Mouse (Mus musculus): ENCODE data around the gene Galnt2. TPM values are rescaled to one million over a fixed set of nuclear protein-coding genes. Genes with fewer than 3 reads are reported as not detected.
A peak's percentile ranks its signal among the peaks of the same experiment; 100 is the strongest.

Gene Galnt2
- polyA plus RNA-seq, 1 experiment from 2014 or later: 60.5 TPM

DNA sequence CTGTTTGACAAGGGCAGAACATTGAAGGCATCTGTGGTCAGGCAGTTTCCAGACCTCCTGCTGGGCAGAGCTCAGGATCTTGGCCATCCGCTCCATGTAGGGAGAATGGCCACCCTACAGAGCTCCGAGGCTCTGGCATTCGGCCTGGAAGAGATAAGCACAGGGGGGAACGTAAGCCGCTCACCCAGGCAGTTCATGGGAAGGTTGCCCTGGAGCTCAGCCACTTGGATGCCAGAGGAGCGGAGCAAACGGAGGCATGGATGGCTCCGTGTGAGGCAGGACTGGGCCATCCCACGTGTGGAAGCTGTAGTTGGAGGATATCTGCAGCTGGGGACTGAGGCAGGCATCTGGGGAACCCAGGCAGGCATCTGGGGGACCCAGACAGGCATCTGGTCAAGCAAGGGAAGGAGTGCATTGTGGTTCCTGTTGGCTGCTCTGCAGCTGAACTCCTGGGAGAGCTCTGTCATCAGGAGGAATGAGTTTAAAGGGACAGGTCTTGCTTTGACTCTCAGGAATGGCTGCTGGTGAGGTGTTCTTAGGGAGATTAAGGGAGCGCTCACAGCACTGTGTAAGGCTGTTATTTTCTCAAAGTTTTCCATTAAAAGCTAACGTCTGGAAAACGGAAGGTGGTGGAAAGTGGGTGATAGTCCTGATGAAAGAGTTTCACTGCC is 85.4 kb downstream of the Galnt2 start:
- H3K27ac ChIP-seq (replicated peaks in 1 of 2; ENCODE audit: control insufficient read depth in 1 of 2, insufficient read depth in 1 of 2, low read depth in 2 of 2, low read length in 2 of 2): peak overlapping the region; percentile 83 to 93
- H3K4me3 ChIP-seq (ENCODE audit: control insufficient read depth in 1 of 2, insufficient read depth in 1 of 2, low read depth in 1 of 2, low read length in 2 of 2): no peak overlapping the region; a peak in 1 of 4 replicates
- H3K4me1 ChIP-seq (ENCODE audit: control insufficient read depth in 2 of 2, insufficient read depth in 2 of 2, low read length in 2 of 2): peaks cover 47 to 63% of the 10 kb centered on the region in 2 experiments
- H3K4me2 ChIP-seq (ENCODE audit: low read length): peak overlapping the region; percentile 51
- H3K36me3 ChIP-seq (ENCODE audit: control insufficient read depth, insufficient read depth, low read length): no peaks in the 10 kb centered on the region
- H3K9ac ChIP-seq (ENCODE audit: low read length): peak overlapping the region; percentile 59
- WGBS: 9% methylated on average over 12 of the region's 12 CpGs
- H3K27me3 ChIP-seq (ENCODE audit: control insufficient read depth, insufficient read depth, low read length): no peaks in the 10 kb centered on the region
- peak; percentile 75 for ATAC-seq (ENCODE audit: insufficient number of reproducible peaks, insufficient read depth, low FRiP score, low read depth)
- no peaks in the 10 kb centered on the region for H3K9me3 ChIP-seq (ENCODE audit: control insufficient read depth, low read length)

DNA sequence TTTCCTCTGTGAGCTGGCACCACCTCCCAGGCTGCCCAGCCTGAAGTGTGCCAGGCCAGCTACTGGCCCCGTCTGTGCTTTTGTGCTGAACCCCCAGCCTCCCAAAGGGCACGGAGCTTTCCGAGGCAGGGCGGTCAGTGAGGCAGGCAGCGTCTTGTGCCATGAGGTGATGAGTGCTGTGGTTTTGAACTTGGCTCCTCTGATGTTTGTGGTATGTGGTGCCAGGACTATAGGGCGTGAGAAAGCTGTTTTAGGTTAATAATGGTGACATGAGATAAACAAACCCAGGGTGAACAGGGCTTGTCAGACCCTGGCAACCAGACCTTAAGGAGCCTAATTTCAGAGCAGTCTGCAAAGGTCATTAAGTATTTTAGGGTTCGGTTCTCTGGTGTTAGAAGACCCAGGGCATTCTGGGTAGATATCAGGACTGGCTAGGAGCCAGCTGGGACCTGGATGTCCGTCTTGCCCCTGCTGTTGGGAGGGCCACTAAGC is 86.0 kb downstream of the Galnt2 start:
- Histone ChIP-seq H3K4me3 (ENCODE audit: control insufficient read depth in 1 of 2, insufficient read depth in 1 of 2, low read depth in 1 of 2, low read length in 2 of 2) (no peak overlapping the region), H3K9me3 (ENCODE audit: control insufficient read depth, low read length) (no peaks in the 10 kb centered on the region), H3K4me1 (ENCODE audit: control insufficient read depth in 2 of 2, insufficient read depth in 2 of 2, low read length in 2 of 2) (peaks cover 47 to 63% of the 10 kb centered on the region in 2 experiments), H3K4me2 (ENCODE audit: low read length) (peak overlapping the region; percentile 51), H3K9ac (ENCODE audit: low read length) (peak overlapping the region; percentile 59), H3K27me3 (ENCODE audit: control insufficient read depth, insufficient read depth, low read length) (no peaks in the 10 kb centered on the region), H3K27ac (replicated peaks in 1 of 2; ENCODE audit: control insufficient read depth in 1 of 2, insufficient read depth in 1 of 2, low read depth in 2 of 2, low read length in 2 of 2) (peak overlapping the region; percentile 83 to 93), H3K36me3 (ENCODE audit: control insufficient read depth, insufficient read depth, low read length) (peaks cover 2% of the 10 kb centered on the region; the same call in 1 of the 2 replicates)
- no peak for ATAC-seq (ENCODE audit: insufficient number of reproducible peaks, insufficient read depth, low FRiP score, low read depth)
- WGBS: 35% methylated on average over 8 of the region's 8 CpGs

DNA sequence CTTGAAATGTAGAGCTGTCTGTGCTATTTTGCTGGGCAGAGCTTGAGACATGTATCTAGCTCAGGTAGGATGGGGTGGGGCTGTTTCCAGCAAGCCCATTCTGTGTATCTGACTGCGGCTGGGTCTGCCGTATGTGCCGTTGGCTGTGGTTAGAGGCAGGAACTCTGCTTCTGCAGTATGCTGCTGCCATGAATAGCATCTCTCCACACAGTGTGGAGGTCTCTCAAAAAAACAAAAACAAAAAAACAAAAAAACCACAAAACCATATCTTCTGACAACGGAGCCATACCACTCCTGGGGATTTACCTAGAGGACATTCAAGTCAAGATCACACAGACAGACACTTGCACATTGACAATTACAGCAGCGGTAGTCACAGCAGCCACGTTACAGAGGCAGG is 86.6 kb downstream of the Galnt2 start:
- Histone ChIP-seq H3K27ac (replicated peaks in 1 of 2; ENCODE audit: control insufficient read depth in 1 of 2, insufficient read depth in 1 of 2, low read depth in 2 of 2, low read length in 2 of 2) (0 out of 4 replicates have a peak overlapping the region, but pooled peaks of 1 of the 2 experiments have one; percentile 93), H3K4me1 (ENCODE audit: control insufficient read depth in 2 of 2, insufficient read depth in 2 of 2, low read length in 2 of 2) (peaks cover 47 to 63% of the 10 kb centered on the region in 2 experiments)

GRCm38 (mm10) chr8:124318612-124319315 is 87.6 kb downstream of the Galnt2 start:
- no peak for ATAC-seq (ENCODE audit: insufficient number of reproducible peaks, insufficient read depth, low FRiP score, low read depth)
- WGBS: 48% methylated on average over 10 of the region's 11 CpGs
- H3K9ac ChIP-seq (ENCODE audit: low read length): 0 out of 2 replicates have a peak overlapping the region, but pooled peaks have one; percentile 34

More for the DNA sequence above, 86.6 kb downstream of the Galnt2 start:
- ATAC-seq (ENCODE audit: insufficient number of reproducible peaks, insufficient read depth, low FRiP score, low read depth): no peak
- Histone ChIP-seq H3K27me3 (ENCODE audit: control insufficient read depth, insufficient read depth, low read length) (no peaks in the 10 kb centered on the region), H3K4me3 (ENCODE audit: control insufficient read depth in 1 of 2, insufficient read depth in 1 of 2, low read depth in 1 of 2, low read length in 2 of 2) (no peak overlapping the region), H3K9ac (ENCODE audit: low read length) (no peak overlapping the region), H3K9me3 (ENCODE audit: control insufficient read depth, low read length) (no peaks in the 10 kb centered on the region), H3K36me3 (ENCODE audit: control insufficient read depth, insufficient read depth, low read length) (peaks cover 6% of the 10 kb centered on the region; the same call in 1 of the 2 replicates), H3K4me2 (ENCODE audit: low read length) (no peak overlapping the region)
- 73% methylated on average over 6 of the region's 6 CpGs for WGBS

DNA sequence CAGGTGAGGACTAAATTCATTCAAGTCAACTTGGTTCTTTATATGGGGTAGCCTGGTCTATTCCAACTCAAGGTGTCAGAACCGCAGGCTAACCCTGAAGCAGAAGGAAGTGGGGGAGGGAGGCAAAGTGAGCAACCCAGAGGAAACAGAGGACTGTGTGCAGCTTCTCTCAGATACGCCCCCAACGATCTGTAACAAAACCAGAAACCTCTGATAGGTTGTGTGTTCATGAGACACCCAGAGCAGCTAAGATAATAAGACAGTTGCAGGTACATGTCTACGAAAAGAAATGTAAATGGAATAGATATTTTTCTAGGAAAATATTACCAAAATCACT is 88.1 kb downstream of the Galnt2 start:
- no peaks in the 10 kb centered on the region for H3K9me3 ChIP-seq (ENCODE audit: control insufficient read depth, low read length)
- peaks cover 41 to 51% of the 10 kb centered on the region in 2 experiments for H3K4me1 ChIP-seq (ENCODE audit: control insufficient read depth in 2 of 2, insufficient read depth in 2 of 2, low read length in 2 of 2)
- H3K4me3 ChIP-seq (ENCODE audit: control insufficient read depth in 1 of 2, insufficient read depth in 1 of 2, low read depth in 1 of 2, low read length in 2 of 2): no peak overlapping the region
- H3K9ac ChIP-seq (ENCODE audit: low read length): no peak overlapping the region
- H3K4me2 ChIP-seq (ENCODE audit: low read length): no peak overlapping the region
- H3K27ac ChIP-seq (replicated peaks in 1 of 2; ENCODE audit: control insufficient read depth in 1 of 2, insufficient read depth in 1 of 2, low read depth in 2 of 2, low read length in 2 of 2): no peak overlapping the region
- WGBS: 78% methylated on average over 4 of the region's 4 CpGs
- no peaks in the 10 kb centered on the region for H3K27me3 ChIP-seq (ENCODE audit: control insufficient read depth, insufficient read depth, low read length)
- no peak for ATAC-seq (ENCODE audit: insufficient number of reproducible peaks, insufficient read depth, low FRiP score, low read depth)
- peaks cover 18% of the 10 kb centered on the region for H3K36me3 ChIP-seq (ENCODE audit: control insufficient read depth, insufficient read depth, low read length)

More at GRCm38 (mm10) chr8:124318612-124319315, 87.6 kb downstream of the Galnt2 start:
- H3K9me3 ChIP-seq (ENCODE audit: control insufficient read depth, low read length): no peaks in the 10 kb centered on the region
- peaks cover 13% of the 10 kb centered on the region for H3K36me3 ChIP-seq (ENCODE audit: control insufficient read depth, insufficient read depth, low read length)
- peaks cover 44 to 55% of the 10 kb centered on the region in 2 experiments for H3K4me1 ChIP-seq (ENCODE audit: control insufficient read depth in 2 of 2, insufficient read depth in 2 of 2, low read length in 2 of 2)
- no peaks in the 10 kb centered on the region for H3K27me3 ChIP-seq (ENCODE audit: control insufficient read depth, insufficient read depth, low read length)
- peak overlapping the region in 1 of 2 experiments; percentile 28; a peak in 1 of 4 replicates for H3K27ac ChIP-seq (replicated peaks in 1 of 2; ENCODE audit: control insufficient read depth in 1 of 2, insufficient read depth in 1 of 2, low read depth in 2 of 2, low read length in 2 of 2)
- no peak overlapping the region for H3K4me2 ChIP-seq (ENCODE audit: low read length)
- H3K4me3 ChIP-seq (ENCODE audit: control insufficient read depth in 1 of 2, insufficient read depth in 1 of 2, low read depth in 1 of 2, low read length in 2 of 2): no peak overlapping the region

GRCm38 (mm10) chr8:124321227-124321840 is 90.1 kb downstream of the Galnt2 start:
- Histone ChIP-seq H3K27ac (replicated peaks in 1 of 2; ENCODE audit: control insufficient read depth in 1 of 2, insufficient read depth in 1 of 2, low read depth in 2 of 2, low read length in 2 of 2) (no peak overlapping the region), H3K4me3 (ENCODE audit: control insufficient read depth in 1 of 2, insufficient read depth in 1 of 2, low read depth in 1 of 2, low read length in 2 of 2) (no peak overlapping the region), H3K36me3 (ENCODE audit: control insufficient read depth, insufficient read depth, low read length) (peaks cover 35% of the 10 kb centered on the region), H3K27me3 (ENCODE audit: control insufficient read depth, insufficient read depth, low read length) (no peaks in the 10 kb centered on the region), H3K4me2 (ENCODE audit: low read length) (no peak overlapping the region), H3K9me3 (ENCODE audit: control insufficient read depth, low read length) (no peaks in the 10 kb centered on the region), H3K4me1 (ENCODE audit: control insufficient read depth in 2 of 2, insufficient read depth in 2 of 2, low read length in 2 of 2) (peaks cover 24 to 32% of the 10 kb centered on the region in 2 experiments), H3K9ac (ENCODE audit: low read length) (no peak overlapping the region)
- 61% methylated on average over 12 of the region's 12 CpGs for whole genome bisulfite sequencing
- no peak for ATAC-seq (ENCODE audit: insufficient number of reproducible peaks, insufficient read depth, low FRiP score, low read depth)

- H3K4me2 ChIP-seq (ENCODE audit: low read length): no peak overlapping the region
- H3K4me3 ChIP-seq (ENCODE audit: control insufficient read depth in 1 of 2, insufficient read depth in 1 of 2, low read depth in 1 of 2, low read length in 2 of 2): no peak overlapping the region
- no peaks in the 10 kb centered on the region for H3K9me3 ChIP-seq (ENCODE audit: control insufficient read depth, low read length)
- H3K4me1 ChIP-seq (ENCODE audit: control insufficient read depth in 2 of 2, insufficient read depth in 2 of 2, low read length in 2 of 2): peaks cover 7 to 12% of the 10 kb centered on the region in 2 experiments; a peak in 3 of 4 replicates
- 91% methylated on average over 14 of the region's 14 CpGs for WGBS
- peaks cover 55% of the 10 kb centered on the region for H3K36me3 ChIP-seq (ENCODE audit: control insufficient read depth, insufficient read depth, low read length)
- ATAC-seq (ENCODE audit: insufficient number of reproducible peaks, insufficient read depth, low FRiP score, low read depth): no peak
- H3K27me3 ChIP-seq (ENCODE audit: control insufficient read depth, insufficient read depth, low read length): no peaks in the 10 kb centered on the region
- no peak overlapping the region for H3K9ac ChIP-seq (ENCODE audit: low read length)
- no peak overlapping the region for H3K27ac ChIP-seq (replicated peaks in 1 of 2; ENCODE audit: control insufficient read depth in 1 of 2, insufficient read depth in 1 of 2, low read depth in 2 of 2, low read length in 2 of 2)
Measured at GRCm38 (mm10) chr8:124323356-124323755, 92.2 kb downstream of the Galnt2 start.

Measured in heart, embryonic 14.5 days (tissue).